ENCODE assay signal across 7 mouse cellular contexts in the genomic region with DNA sequence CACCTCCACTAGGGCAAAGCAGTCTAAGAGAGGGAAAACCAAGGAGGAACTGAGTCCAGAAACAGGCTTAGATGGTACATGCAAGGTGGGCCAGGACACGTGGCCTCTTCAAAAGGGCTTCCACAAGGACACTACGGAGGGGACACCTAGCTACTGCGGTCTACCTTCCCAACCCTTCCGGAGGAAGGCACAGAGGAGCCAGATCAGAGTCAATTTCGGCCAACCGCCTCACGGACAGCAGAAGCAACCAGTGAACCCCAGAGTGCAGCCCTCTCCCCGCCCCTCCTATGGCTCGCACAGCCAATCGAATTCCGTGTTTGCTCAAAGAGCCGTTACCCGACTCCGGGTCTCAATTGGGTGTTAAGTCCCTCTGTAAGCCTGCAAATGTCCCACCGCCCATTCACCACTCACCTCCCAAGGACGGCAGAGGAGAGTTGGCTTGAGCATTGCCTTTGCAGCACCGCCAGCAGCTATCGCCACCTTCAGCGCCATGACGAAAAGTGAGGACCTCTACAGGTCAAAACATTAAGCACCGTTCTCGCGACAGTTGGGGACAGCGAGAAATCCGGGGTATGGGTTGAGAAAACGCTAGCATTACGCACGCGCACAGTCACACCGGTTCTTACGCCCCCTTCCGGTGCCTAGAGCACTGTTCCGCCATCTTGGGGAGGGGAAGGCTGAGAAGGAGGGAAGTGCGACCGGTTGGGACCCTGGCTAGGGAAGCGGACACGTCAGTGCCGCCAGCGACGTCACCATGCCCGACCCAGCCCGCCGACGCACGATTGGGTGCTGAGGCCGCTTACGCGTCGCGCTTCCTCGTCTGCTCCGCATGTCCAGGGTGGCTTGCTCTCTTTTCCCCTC. TPM values are rescaled to one million over a fixed set of nuclear protein-coding genes. Genes with fewer than 3 reads are reported as not detected.
DNase-seq lines count a peak whose midpoint lies in the region; ATAC-seq lines count a peak whose summit lies in the region.

A gene (minus strand): TSS at position 534 of the 861 bp plus-strand sequence.
A gene (plus strand): TSS at position 665 of the 861 bp plus-strand sequence.

- peak; percentile 94 for DNase-seq in adrenal gland, adult 2 months
- peak; percentile 85 for DNase-seq in embryo, embryonic 11.5 days (ENCODE audit: low read depth, low spot score)
- peak; percentile 89 for DNase-seq in gastrocnemius, postnatal 36 days
- peak; percentile 91 to 97 for DNase-seq in left cerebral cortex, postnatal 25 days (ENCODE audit: low spot score in 2 of 2)
- DNase-seq in midbrain, embryonic 10.5 days (ENCODE audit: low spot score) = peak; percentile 92
- DNase-seq in right cerebral cortex, postnatal 4 days = peak; percentile 76

- ATAC-seq in intestine, embryonic 15.5 days = peak; percentile 97

- peak within 1 kb of the TSS; percentile 69 for H3K9ac ChIP-seq in intestine, embryonic 15.5 days

- intact Hi-C loops in gastrocnemius, postnatal 36 days (cut with DNase I) = no loop called here
- intact Hi-C loops in left cerebral cortex, postnatal 25 days (cut with DNase I) = loop anchor here (5.0 kb wide), 1 partner anchor 69 kb away; a partner anchor contains a TSS

- H3K27ac ChIP-seq in intestine, embryonic 15.5 days = peak within 1 kb of the TSS; percentile 93
- H3K27ac ChIP-seq in midbrain, embryonic 10.5 days (replicated peaks) = peak within 1 kb of the TSS; percentile 92

- no peaks in the 10 kb centered on the region for H3K27me3 ChIP-seq in intestine, embryonic 15.5 days (replicated peaks)
- H3K27me3 ChIP-seq in midbrain, embryonic 10.5 days (ENCODE audit: low read depth, poor library complexity, severe bottlenecking) = peaks cover 18% of the 10 kb centered on the region

- peak within 1 kb of the TSS; percentile 58 for H3K4me3 ChIP-seq in intestine, embryonic 15.5 days (replicated peaks)
- H3K4me3 ChIP-seq in midbrain, embryonic 10.5 days = peak within 1 kb of the TSS; percentile 67

- H3K36me3 ChIP-seq in intestine, embryonic 15.5 days = no peaks in the 10 kb centered on the region
- peaks cover 41% of the 10 kb centered on the region for H3K36me3 ChIP-seq in midbrain, embryonic 10.5 days

- WGBS in intestine, embryonic 15.5 days = 18% methylated on average over 52 of the region's 52 CpGs
- 17% methylated on average over 52 of the region's 52 CpGs for WGBS in midbrain, embryonic 10.5 days

- H3K9me3 ChIP-seq in intestine, embryonic 15.5 days = no peaks in the 10 kb centered on the region
- no peaks in the 10 kb centered on the region for H3K9me3 ChIP-seq in midbrain, embryonic 10.5 days (replicated peaks)

- no peaks in the 10 kb centered on the region for H3K4me1 ChIP-seq in intestine, embryonic 15.5 days (replicated peaks)
- H3K4me1 ChIP-seq in midbrain, embryonic 10.5 days = peaks cover 22% of the 10 kb centered on the region

- peak within 1 kb of the TSS; percentile 56 for H3K4me2 ChIP-seq in intestine, embryonic 15.5 days (replicated peaks)

RNA-seq across cellular contexts. Expression of the first gene that starts in this region (rescaled TPM):
- 100 to 1,000 TPM; 521 to 581 TPM for total RNA-seq in adrenal gland, adult 2 months (2021)
- polyA plus RNA-seq in adrenal gland, adult 2 months (2012; rRNA removed) = 256 and 277 TPM in 2 replicates
- total RNA-seq in gastrocnemius, postnatal 36 days (2021) = 100 to 1,000 TPM; 401 to 409 TPM
- polyA plus RNA-seq in intestine, embryonic 15.5 days (2015; fragmentation: Nextera tagmentation; extraction: Ambion mirVana) = 217 and 251 TPM in 2 replicates
- 100 to 1,000 TPM; 182 to 187 TPM for total RNA-seq in left cerebral cortex, postnatal 25 days (2021)
- 185 and 192 TPM in 2 replicates for polyA plus RNA-seq in midbrain, embryonic 10.5 days (2016; fragmentation: Nextera tagmentation; extraction: Ambion mirVana)

RNA-seq across cellular contexts. Expression of the second gene that starts in this region (rescaled TPM):
- total RNA-seq in adrenal gland, adult 2 months (2021) = 100 to 1,000 TPM; 163 to 177 TPM
- polyA plus RNA-seq in adrenal gland, adult 2 months (2012; rRNA removed) = 257 and 339 TPM in 2 replicates
- total RNA-seq in gastrocnemius, postnatal 36 days (2021) = 10 to 100 TPM; 69.3 to 83.2 TPM
- polyA plus RNA-seq in intestine, embryonic 15.5 days (2015; fragmentation: Nextera tagmentation; extraction: Ambion mirVana) = 240 and 287 TPM in 2 replicates
- 10 to 100 TPM; 94.6 to 99.7 TPM for total RNA-seq in left cerebral cortex, postnatal 25 days (2021)
- 122 and 123 TPM in 2 replicates for polyA plus RNA-seq in midbrain, embryonic 10.5 days (2016; fragmentation: Nextera tagmentation; extraction: Ambion mirVana)

Comparison
In these comparisons a context has a peak if more than half of its experiments do, and no peak if none do; other contexts are left out.
1. Peak in every context shown above with its lines: DNase-seq, ATAC-seq, H3K4me3 ChIP-seq and H3K27ac ChIP-seq.